Mouse (Mus musculus) bone marrow, adult 2 months (tissue): Measurements from ENCODE around the gene Tdrkh. TPM values are rescaled to one million over a fixed set of nuclear protein-coding genes. Genes with fewer than 3 reads are reported as not detected.
A peak's percentile ranks its signal among the peaks of the same experiment; 100 is the strongest.

Experiments
- H3K27ac ChIP-seq: fragments of 200-500 bp; 2 replicates; pipeline ENCODE4 v1.5.1; 2012; ENCODE audit warnings: low read depth, mild to moderate bottlenecking, control low read depth, inconsistent platforms, low read length; ENCODE audit not compliant: control insufficient read depth, poor library complexity, insufficient read depth
- H3K4me1 ChIP-seq: fragments of 200-500 bp; 2 replicates; pipeline ENCODE4 v1.6.1; 2011; ENCODE audit warnings: low read length; ENCODE audit not compliant: control insufficient read depth, insufficient read depth
- H3K4me3 ChIP-seq: fragments of 200-500 bp; replicated peaks from 2 replicates; pipeline ENCODE3; 2011; ENCODE audit warnings: mild to moderate bottlenecking, low read depth, low read length, control low read depth; ENCODE audit not compliant: control insufficient read depth
- CTCF ChIP-seq: fragments of 200-500 bp; IDR thresholded peaks from 2 replicates; pipeline ENCODE4 v1.5.1; 2011; ENCODE audit warnings: low read length, control low read depth; ENCODE audit not compliant: control insufficient read depth, insufficient read depth
- POLR2A ChIP-seq: fragments of 200-500 bp; IDR thresholded peaks from 2 replicates; pipeline ENCODE4 v1.6.1; 2011; ENCODE audit warnings: low read depth, mild to moderate bottlenecking, control low read depth, low read length, borderline replicate concordance; ENCODE audit not compliant: control insufficient read depth
- WGBS: fragments of 180-500 bp; shearing (Covaris S2); methylation state at CpG from one replicate; pipeline ENCODE4 v1.1.7; 2018; 5-methylcytosine and 5-hydroxymethylcytosine counted together
- polyA plus RNA-seq: library from polyadenylated mRNA; stranded (reverse); fragments of >200 nt; gene quantifications from 2 replicates; pipeline ENCODE4 v1.2.4, GENCODE M21; 2011; ENCODE audit warnings: low replicate concordance; ENCODE audit not compliant: missing spikeins, insufficient read depth, insufficient read length

Gene Tdrkh
- 3.4 TPM in 2 replicates for polyA plus RNA-seq

GRCm38 (mm10) chr3:94413031-94413679 lies at the start of gene Tdrkh:
TSS of gene Tdrkh (plus strand) at chr3:94413273.
- Histone ChIP-seq H3K4me3 (peak within 1 kb of the TSS; percentile 50), H3K4me1 (no peaks in the 10 kb centered on the region), H3K27ac (peak within 1 kb of the TSS; percentile 14; the same call in 1 of the 2 replicates)
- WGBS: 6% methylated on average over 52 of the region's 52 CpGs
- TF ChIP-seq CTCF: no peak
- TF ChIP-seq POLR2A: peak; percentile 38; the same call in 1 of the 2 replicates

- TF ChIP-seq CTCF (no peak), POLR2A (no peak)
- Histone ChIP-seq H3K4me1 (no peaks in the 10 kb centered on the region), H3K27ac (no peak overlapping the region; the same call in 1 of the 2 replicates), H3K4me3 (no peak overlapping the region)
- 9% methylated on average over 97 of the region's 97 CpGs for WGBS
Observed at GRCm38 (mm10) chr3:94363291-94364153, 49.6 kb upstream of the Tdrkh start.

DNA sequence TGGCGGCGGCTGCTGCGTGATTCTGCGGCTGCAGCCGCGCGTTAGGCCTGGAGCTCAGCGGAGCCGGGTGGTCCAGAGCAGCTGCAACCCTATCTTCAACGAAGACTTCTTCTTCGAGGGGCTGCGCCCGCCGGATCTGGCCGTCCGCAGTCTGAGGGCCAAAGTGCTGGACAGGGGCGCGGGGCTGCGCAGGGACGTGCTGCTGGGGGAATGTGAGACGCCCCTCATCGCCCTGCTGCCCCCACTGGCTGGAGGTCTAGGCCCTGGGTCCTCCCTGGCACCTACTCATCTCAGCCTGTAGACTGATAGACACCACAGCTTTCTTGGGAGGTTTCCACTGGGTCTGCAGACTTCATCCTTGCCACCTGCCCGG lies 48.9 kb upstream of the Tdrkh start:
- no peak overlapping the region for H3K4me3 ChIP-seq
- WGBS: 8% methylated on average over 23 of the region's 23 CpGs
- H3K27ac ChIP-seq: no peak overlapping the region; the same call in 1 of the 2 replicates
- no peaks in the 10 kb centered on the region for H3K4me1 ChIP-seq
- TF ChIP-seq POLR2A: no peak
- no peak for TF ChIP-seq CTCF

GRCm38 (mm10) chr3:94366761-94367160 lies 46.3 kb upstream of the Tdrkh start:
- Histone ChIP-seq H3K4me1 (no peaks in the 10 kb centered on the region), H3K4me3 (no peak overlapping the region), H3K27ac (no peak overlapping the region)
- TF ChIP-seq CTCF (peak; percentile 82), POLR2A (no peak)
- 27% methylated on average over 3 of the region's 3 CpGs for WGBS

- no peak for TF ChIP-seq CTCF
- TF ChIP-seq POLR2A: no peak
- WGBS: 77% methylated on average over 6 of the region's 6 CpGs
- H3K4me3 ChIP-seq: no peak overlapping the region
- no peaks in the 10 kb centered on the region for H3K4me1 ChIP-seq
- H3K27ac ChIP-seq: no peak overlapping the region
Observed at GRCm38 (mm10) chr3:94367511-94367910, 45.6 kb upstream of the Tdrkh start.

- 45% methylated on average over 6 of the region's 6 CpGs for whole genome bisulfite sequencing
- TF ChIP-seq POLR2A (no peak), CTCF (no peak)
- Histone ChIP-seq H3K27ac (no peak overlapping the region), H3K4me1 (no peaks in the 10 kb centered on the region), H3K4me3 (no peak overlapping the region)
Observed at GRCm38 (mm10) chr3:94368631-94369030, 44.4 kb upstream of the Tdrkh start.

DNA sequence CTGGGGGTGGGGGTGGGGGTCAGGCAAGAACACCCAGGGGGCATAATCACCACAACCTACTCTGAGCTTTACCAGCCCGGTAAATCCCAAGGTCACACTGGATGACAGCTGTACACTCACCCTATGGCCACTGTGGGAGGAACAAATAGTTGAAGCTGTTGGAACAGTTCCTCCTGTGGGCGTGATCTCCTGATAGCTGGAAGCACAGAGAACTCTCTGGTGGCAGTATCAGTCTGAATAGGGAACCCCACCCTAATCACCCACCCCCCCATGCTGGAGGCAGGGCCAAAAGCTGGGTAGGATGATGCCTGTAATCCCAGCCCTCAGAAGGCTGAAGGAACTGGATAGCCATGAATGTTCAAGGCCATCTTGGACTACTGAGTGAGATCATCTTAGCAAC lies 43.4 kb upstream of the Tdrkh start:
- TF ChIP-seq POLR2A (no peak), CTCF (no peak)
- H3K4me1 ChIP-seq: no peaks in the 10 kb centered on the region
- WGBS: 44% methylated on average over 2 of the region's 2 CpGs

GRCm38 (mm10) chr3:94371637-94372036 lies 41.4 kb upstream of the Tdrkh start:
- WGBS: 60% methylated on average over 11 of the region's 11 CpGs
- H3K4me1 ChIP-seq: no peaks in the 10 kb centered on the region
- no peak for TF ChIP-seq POLR2A
- no peak for TF ChIP-seq CTCF

More for the DNA sequence above, 43.4 kb upstream of the Tdrkh start:
- no peak overlapping the region for H3K27ac ChIP-seq
- H3K4me3 ChIP-seq: no peak overlapping the region

More at GRCm38 (mm10) chr3:94371637-94372036, 41.4 kb upstream of the Tdrkh start:
- Histone ChIP-seq H3K27ac (no peak overlapping the region), H3K4me3 (no peak overlapping the region)
